ENCODE assay signal across 26 mouse cellular contexts in the genomic region with DNA sequence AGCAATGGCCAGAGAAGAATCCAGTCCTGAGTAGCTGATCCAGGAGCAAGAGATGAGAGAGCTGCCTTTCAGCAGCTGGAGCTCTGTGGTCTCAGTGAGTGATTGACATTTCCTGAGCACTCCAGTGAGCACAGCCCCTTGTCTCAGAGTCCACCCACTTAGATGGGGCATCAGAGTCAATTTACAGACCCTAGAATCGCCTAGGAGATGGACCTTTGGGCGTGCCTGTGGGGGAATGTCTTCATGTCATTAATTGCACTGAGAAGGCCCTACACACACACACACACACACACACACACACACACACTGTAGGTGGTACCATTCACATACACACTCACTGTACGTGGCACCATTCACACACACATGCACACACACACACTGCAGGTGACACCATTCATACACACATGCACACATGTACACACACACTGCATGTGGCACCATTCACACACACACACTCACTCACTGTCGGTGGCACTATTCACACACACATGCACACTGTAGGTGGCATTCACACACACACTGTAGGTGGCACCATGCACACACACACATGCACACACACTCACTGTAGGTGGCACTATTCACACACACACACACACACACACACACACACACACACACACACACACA. TPM values are rescaled to one million over a fixed set of nuclear protein-coding genes. Genes with fewer than 3 reads are reported as not detected.
DNase-seq lines count a peak whose midpoint lies in the region; ATAC-seq and TF ChIP-seq lines count a peak whose summit lies in the region.
"Had no signal": no experiment of that assay in that cellular context is flagged by ENCODE, and none has a peak within 500 bp of the region (broad histone marks: within the 10 kb centered on the region; RNA-seq: fewer than 3 reads in every experiment).

No protein-coding gene starts in this region.

- 68% methylated on average over 4 of the region's 4 CpGs for WGBS in liver, embryonic 11.5 days
- WGBS in stomach, postnatal 0 days: 67% methylated on average over 4 of the region's 4 CpGs

- H3K4me2 ChIP-seq in liver, embryonic 11.5 days: no peak overlapping the region
- no peak overlapping the region for H3K4me2 ChIP-seq in stomach, postnatal 0 days (replicated peaks; ENCODE audit: low read depth)
- H3K4me2 ChIP-seq: embryonic facial prominence, embryonic 15.5 days; heart, embryonic 15.5 days; liver, embryonic 13.5 days; midbrain, embryonic 12.5 days; neural tube, embryonic 13.5 days had no signal

- no peak for ATAC-seq in liver, embryonic 11.5 days (replicated peaks; ENCODE audit: low FRiP score)
- ATAC-seq in stomach, postnatal 0 days (ENCODE audit: low FRiP score, low TSS enrichment): peak; percentile 42; the same call in 1 of the 2 replicates

- no peaks in the 10 kb centered on the region for H3K27me3 ChIP-seq in liver, embryonic 11.5 days (replicated peaks; ENCODE audit: control insufficient read depth, insufficient read depth, low read length)
- no peaks in the 10 kb centered on the region for H3K27me3 ChIP-seq in stomach, postnatal 0 days (ENCODE audit: control insufficient read depth, insufficient read depth, low read length)
- H3K27me3 ChIP-seq: embryonic facial prominence, embryonic 15.5 days; heart, embryonic 15.5 days; liver, embryonic 13.5 days; midbrain, embryonic 12.5 days; neural tube, embryonic 13.5 days had no signal

- H3K4me3 ChIP-seq in liver, embryonic 11.5 days (ENCODE audit: low read depth, low read length): no peak overlapping the region
- H3K4me3 ChIP-seq in stomach, postnatal 0 days (ENCODE audit: low read depth, low read length): no peak overlapping the region
- H3K4me3 ChIP-seq: embryonic facial prominence, embryonic 15.5 days; forebrain, embryonic 10.5 days; gastrocnemius, adult 2 months; heart, embryonic 15.5 days; liver, embryonic 13.5 days; midbrain, embryonic 12.5 days; neural tube, embryonic 13.5 days had no signal

- H3K27ac ChIP-seq in liver, embryonic 11.5 days (ENCODE audit: low read depth, low read length): no peak overlapping the region
- H3K27ac ChIP-seq in stomach, postnatal 0 days (replicated peaks): no peak overlapping the region
- H3K27ac ChIP-seq: embryonic facial prominence, embryonic 15.5 days; forebrain, embryonic 10.5 days; gastrocnemius, adult 2 months; heart, embryonic 15.5 days; liver, embryonic 13.5 days; midbrain, embryonic 12.5 days; neural tube, embryonic 13.5 days had no signal

- intact Hi-C loops in heart, postnatal 36 days (cut with DNase I): loop anchor here (2.0 to 5.0 kb wide), 2 partner anchors 53 to 500 kb away; no protein-coding TSS in a partner anchor

- H3K4me1 ChIP-seq in liver, embryonic 11.5 days (replicated peaks; ENCODE audit: control insufficient read depth, insufficient read depth, low read length): no peaks in the 10 kb centered on the region
- no peaks in the 10 kb centered on the region for H3K4me1 ChIP-seq in stomach, postnatal 0 days (replicated peaks; ENCODE audit: control insufficient read depth, insufficient read depth)
- H3K4me1 ChIP-seq: embryonic facial prominence, embryonic 15.5 days; liver, embryonic 13.5 days; midbrain, embryonic 12.5 days had no signal

- no peaks in the 10 kb centered on the region for H3K36me3 ChIP-seq in liver, embryonic 11.5 days (ENCODE audit: control insufficient read depth, insufficient read depth, low read length)
- no peaks in the 10 kb centered on the region for H3K36me3 ChIP-seq in stomach, postnatal 0 days (ENCODE audit: control insufficient read depth, insufficient read depth, low read length)
- H3K36me3 ChIP-seq: embryonic facial prominence, embryonic 15.5 days; forebrain, embryonic 10.5 days; heart, embryonic 15.5 days; liver, embryonic 13.5 days; midbrain, embryonic 12.5 days; neural tube, embryonic 13.5 days had no signal

- no peak for TF ChIP-seq EP300 in stomach, postnatal 0 days (optimal IDR thresholded peaks at IDR 0.05)

- no peak overlapping the region for H3K9ac ChIP-seq in liver, embryonic 11.5 days (ENCODE audit: low read depth, low read length)
- H3K9ac ChIP-seq in stomach, postnatal 0 days (ENCODE audit: low read length): no peak overlapping the region
- H3K9ac ChIP-seq: embryonic facial prominence, embryonic 15.5 days; heart, embryonic 15.5 days; liver, embryonic 13.5 days; midbrain, embryonic 12.5 days; neural tube, embryonic 13.5 days had no signal

- peak; percentile 62 for DNase-seq in heart, adult 11 months
- no peak for DNase-seq in heart, postnatal 36 days
- DNase-seq in liver, embryonic 11.5 days (ENCODE audit: low spot score): peak; percentile 16
- no peak for DNase-seq in liver
- DNase-seq in thymus, postnatal 14 days: peak; percentile 1
- no peak for DNase-seq in thymus, postnatal 4 days
- no peak for DNase-seq in stomach, postnatal 0 days (ENCODE audit: low spot score)
- no peak for DNase-seq in spleen, postnatal 14 days (ENCODE audit: low spot score in 2 of 2)
- DNase-seq: adrenal gland, postnatal 36 days; B cell, adult 2 months; cerebellum, adult 2 months; gastrocnemius, adult 2 months; kidney, adult 2 months; liver, embryonic 13.5 days; right cerebral cortex, postnatal 14 days; thymus, postnatal 25 days had no signal

- peak; percentile 9; the same call in 1 of the 2 replicates for TF ChIP-seq CTCF in stomach, postnatal 0 days (IDR thresholded peaks at IDR 0.05; ENCODE audit: low read depth)

- no peaks in the 10 kb centered on the region for H3K9me3 ChIP-seq in liver, embryonic 11.5 days (ENCODE audit: control insufficient read depth, low read length)
- H3K9me3 ChIP-seq in stomach, postnatal 0 days (ENCODE audit: control insufficient read depth, low read length): no peaks in the 10 kb centered on the region
- H3K9me3 ChIP-seq: embryonic facial prominence, embryonic 15.5 days; forebrain, embryonic 10.5 days; heart, embryonic 15.5 days; liver, embryonic 13.5 days; midbrain, embryonic 12.5 days; neural tube, embryonic 13.5 days had no signal

RNA-seq across cellular contexts. Expression of a gene that starts 20.0 kb away (rescaled TPM):
- not detected for total RNA-seq in heart, postnatal 36 days (2021)
- not detected in 2 replicates for polyA plus RNA-seq in liver, embryonic 11.5 days (2014; fragmentation: Nextera tagmentation; extraction: Ambion mirVana)
- not detected in 2 replicates for polyA plus RNA-seq in stomach, postnatal 0 days (2015; fragmentation: Nextera tagmentation; extraction: Ambion mirVana)
- total RNA-seq: adrenal gland, postnatal 36 days; common myeloid progenitor, adult 5-6 weeks; gastrocnemius, adult 2 months; granulocyte monocyte progenitor cell, adult 5-6 weeks; left cerebral cortex, postnatal 25 days had no signal
- polyA plus RNA-seq: cerebellum, adult 2 months; forebrain, embryonic 10.5 days; heart, embryonic 15.5 days; kidney, adult 2 months; large intestine, adult 2 months; liver, embryonic 13.5 days; midbrain, embryonic 12.5 days; neural tube, embryonic 13.5 days had no signal

RNA-seq across cellular contexts. Expression of a gene that starts 36.1 kb away (rescaled TPM):
- total RNA-seq in heart, postnatal 36 days (2021): not detected
- not detected in 2 replicates for polyA plus RNA-seq in liver, embryonic 11.5 days (2014; fragmentation: Nextera tagmentation; extraction: Ambion mirVana)
- polyA plus RNA-seq in stomach, postnatal 0 days (2015; fragmentation: Nextera tagmentation; extraction: Ambion mirVana): not detected in 2 replicates
- total RNA-seq: adrenal gland, postnatal 36 days; common myeloid progenitor, adult 5-6 weeks; gastrocnemius, adult 2 months; granulocyte monocyte progenitor cell, adult 5-6 weeks; layer of hippocampus, postnatal 14 days; left cerebral cortex, postnatal 25 days had no signal
- polyA plus RNA-seq: cerebellum, adult 2 months; embryonic facial prominence, embryonic 15.5 days; forebrain, embryonic 10.5 days; heart, embryonic 15.5 days; kidney, adult 2 months; large intestine, adult 2 months; liver, embryonic 13.5 days; midbrain, embryonic 12.5 days; neural tube, embryonic 13.5 days had no signal

RNA-seq across cellular contexts. Expression of a gene that starts 36.4 kb away (rescaled TPM):
- 10 to 100 TPM; 14.6 to 18.5 TPM for total RNA-seq in heart, postnatal 36 days (2021)
- 0.38 and 0.42 TPM in 2 replicates for polyA plus RNA-seq in liver, embryonic 11.5 days (2014; fragmentation: Nextera tagmentation; extraction: Ambion mirVana)
- polyA plus RNA-seq in stomach, postnatal 0 days (2015; fragmentation: Nextera tagmentation; extraction: Ambion mirVana): 0.23 and 0.30 TPM in 2 replicates

Comparison
In these comparisons a context has a peak if more than half of its experiments do, and no peak if none do; other contexts are left out.
1. DNase-seq: peak in heart, adult 11 months (single experiment), liver, embryonic 11.5 days (single experiment) and thymus, postnatal 14 days (single experiment); none in heart, postnatal 36 days (0 of 2), liver (single experiment), thymus, postnatal 4 days (single experiment), stomach, postnatal 0 days (single experiment) and spleen, postnatal 14 days (0 of 2).